Mouse (Mus musculus): ENCODE measurements at regions not wholly inside any gene's neighbourhood (a gene's known extent, or its start where the extent isn't known, plus 50 kb on each side); places are given as distances from the start of the nearest gene placed in this dataset.

DNA sequence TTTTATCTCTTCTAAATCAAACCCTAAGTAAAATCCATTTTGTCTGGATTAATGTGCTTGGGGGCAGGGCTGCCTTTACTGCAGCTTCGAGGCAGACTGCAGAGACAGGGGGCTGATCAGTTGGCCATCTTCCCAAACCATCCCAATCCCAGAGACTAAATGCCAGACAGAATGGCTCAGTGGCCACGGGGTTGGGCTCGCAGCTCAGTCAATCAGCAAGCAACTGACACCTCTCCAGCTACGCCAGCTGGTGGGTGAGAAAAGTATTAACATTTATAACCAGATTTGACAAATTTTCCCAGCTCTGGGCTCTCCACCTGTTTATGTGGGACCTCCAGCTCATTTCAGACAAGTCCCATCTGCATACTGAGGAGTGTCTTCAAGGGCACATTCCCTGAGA lies 220.7 kb downstream of the Fam76b start:
- ATAC-seq (ENCODE audit: low FRiP score) (no peak), DNase-seq (ENCODE audit: low spot score) (peak; percentile 38)
- Histone ChIP-seq H3K9me3 (ENCODE audit: low read length) (no peaks in the 10 kb centered on the region), H3K27me3 (ENCODE audit: insufficient read depth, low read length) (no peaks in the 10 kb centered on the region), H3K4me2 (ENCODE audit: low read depth, low read length, poor library complexity, severe bottlenecking) (no peak overlapping the region), H3K4me3 (ENCODE audit: low read depth, low read length) (no peak overlapping the region), H3K27ac (ENCODE audit: low read depth, low read length) (no peak overlapping the region), H3K36me3 (ENCODE audit: insufficient read depth, low read length) (no peaks in the 10 kb centered on the region), H3K9ac (replicated peaks; ENCODE audit: low read length, poor library complexity, severe bottlenecking) (no peak overlapping the region), H3K4me1 (ENCODE audit: insufficient read depth, low read length) (no peaks in the 10 kb centered on the region)
- WGBS: 68% methylated on average over 4 of the region's 4 CpGs
- TF ChIP-seq CTCF (IDR thresholded peaks at IDR 0.05): no peak

GRCm38 (mm10) chr9:14053704-14054103 lies 221.2 kb upstream of the Sesn3 start:
- H3K36me3 ChIP-seq (ENCODE audit: insufficient read depth, low read length): no peaks in the 10 kb centered on the region
- 46% methylated on average over 2 of the region's 2 CpGs for WGBS
- ATAC-seq (ENCODE audit: low FRiP score) (no peak), DNase-seq (ENCODE audit: low spot score) (no peak)
- no peak overlapping the region for H3K9ac ChIP-seq (replicated peaks; ENCODE audit: low read length, poor library complexity, severe bottlenecking)
- H3K4me1 ChIP-seq (ENCODE audit: insufficient read depth, low read length): peaks cover 2% of the 10 kb centered on the region; the same call in 1 of the 2 replicates
- no peaks in the 10 kb centered on the region for H3K27me3 ChIP-seq (ENCODE audit: insufficient read depth, low read length)
- no peak overlapping the region for H3K27ac ChIP-seq (ENCODE audit: low read depth, low read length)
- H3K4me3 ChIP-seq (ENCODE audit: low read depth, low read length): no peak overlapping the region
- no peak for TF ChIP-seq CTCF (IDR thresholded peaks at IDR 0.05)
- no peaks in the 10 kb centered on the region for H3K9me3 ChIP-seq (ENCODE audit: low read length)
- no peak overlapping the region for H3K4me2 ChIP-seq (ENCODE audit: low read depth, low read length, poor library complexity, severe bottlenecking)

- ATAC-seq (ENCODE audit: low FRiP score) (no peak), DNase-seq (ENCODE audit: low spot score) (no peak)
- no peaks in the 10 kb centered on the region for H3K9me3 ChIP-seq (ENCODE audit: low read length)
- no peak overlapping the region for H3K9ac ChIP-seq (replicated peaks; ENCODE audit: low read length, poor library complexity, severe bottlenecking)
- no peaks in the 10 kb centered on the region for H3K36me3 ChIP-seq (ENCODE audit: insufficient read depth, low read length)
- no peak overlapping the region for H3K4me3 ChIP-seq (ENCODE audit: low read depth, low read length)
- WGBS: 89% methylated on average over 10 of the region's 10 CpGs
- peaks cover 8% of the 10 kb centered on the region; the same call in 1 of the 2 replicates for H3K4me1 ChIP-seq (ENCODE audit: insufficient read depth, low read length)
- no peaks in the 10 kb centered on the region for H3K27me3 ChIP-seq (ENCODE audit: insufficient read depth, low read length)
- H3K27ac ChIP-seq (ENCODE audit: low read depth, low read length): no peak overlapping the region
- H3K4me2 ChIP-seq (ENCODE audit: low read depth, low read length, poor library complexity, severe bottlenecking): no peak overlapping the region
- no peak for TF ChIP-seq CTCF (IDR thresholded peaks at IDR 0.05)
Measured at GRCm38 (mm10) chr9:14056410-14057172, 218.3 kb upstream of the Sesn3 start.

- peak; percentile 18 for DNase-seq (ENCODE audit: low spot score)
- TF ChIP-seq CTCF (IDR thresholded peaks at IDR 0.05): no peak
Measured at GRCm38 (mm10) chr9:14058592-14059227, 216.2 kb upstream of the Sesn3 start.

DNA sequence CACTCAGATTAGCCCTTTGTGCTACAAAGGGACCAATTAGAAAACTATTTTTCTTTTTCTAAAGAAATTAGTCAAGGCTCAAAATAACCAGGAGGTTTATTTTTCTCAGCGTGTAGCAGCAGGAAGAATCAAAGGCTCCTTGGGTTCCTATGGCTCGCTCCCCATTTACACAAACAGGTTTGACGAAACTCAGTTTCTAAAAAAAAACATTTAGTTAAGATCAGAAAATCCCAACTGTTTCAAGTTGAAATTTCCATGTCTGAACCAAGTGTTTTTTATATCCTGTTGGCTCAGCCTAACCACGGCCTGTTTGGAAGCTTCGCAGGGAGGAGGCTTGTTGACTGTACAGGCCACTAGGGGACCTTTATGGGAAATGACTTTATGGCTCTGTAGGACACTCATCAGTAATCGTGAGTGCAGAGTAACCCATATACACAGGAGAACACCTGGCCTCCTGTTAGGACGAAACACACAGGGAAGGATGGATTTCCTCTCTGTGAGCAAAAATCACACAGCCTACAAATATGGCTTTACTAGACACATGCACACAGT lies 215.6 kb upstream of the Sesn3 start:
- DNase-seq (ENCODE audit: low spot score): peak; percentile 22
- H3K27ac ChIP-seq (ENCODE audit: low read depth, low read length): no peak overlapping the region
- no peaks in the 10 kb centered on the region for H3K9me3 ChIP-seq (ENCODE audit: low read length)
- peak; percentile 47 for TF ChIP-seq CTCF (IDR thresholded peaks at IDR 0.05)
- H3K36me3 ChIP-seq (ENCODE audit: insufficient read depth, low read length): no peaks in the 10 kb centered on the region
- H3K27me3 ChIP-seq (ENCODE audit: insufficient read depth, low read length): no peaks in the 10 kb centered on the region
- H3K4me3 ChIP-seq (ENCODE audit: low read depth, low read length): no peak overlapping the region
- H3K4me2 ChIP-seq (ENCODE audit: low read depth, low read length, poor library complexity, severe bottlenecking): no peak overlapping the region
- ATAC-seq (ENCODE audit: low FRiP score): no peak
- no peak overlapping the region for H3K9ac ChIP-seq (replicated peaks; ENCODE audit: low read length, poor library complexity, severe bottlenecking)
- H3K4me1 ChIP-seq (ENCODE audit: insufficient read depth, low read length): peaks cover 8% of the 10 kb centered on the region; the same call in 1 of the 2 replicates
- 31% methylated on average over 7 of the region's 7 CpGs for WGBS

More at GRCm38 (mm10) chr9:14058592-14059227, 216.2 kb upstream of the Sesn3 start:
- H3K36me3 ChIP-seq (ENCODE audit: insufficient read depth, low read length): no peaks in the 10 kb centered on the region
- H3K27me3 ChIP-seq (ENCODE audit: insufficient read depth, low read length): no peaks in the 10 kb centered on the region
- WGBS: 11% methylated on average over 5 of the region's 5 CpGs
- no peak overlapping the region for H3K9ac ChIP-seq (replicated peaks; ENCODE audit: low read length, poor library complexity, severe bottlenecking)
- peak; percentile 66; the same call in 1 of the 2 replicates for ATAC-seq (ENCODE audit: low FRiP score)
- H3K4me2 ChIP-seq (ENCODE audit: low read depth, low read length, poor library complexity, severe bottlenecking): no peak overlapping the region
- H3K27ac ChIP-seq (ENCODE audit: low read depth, low read length): peak overlapping the region; percentile 18; the same call in 1 of the 2 replicates
- no peak overlapping the region for H3K4me3 ChIP-seq (ENCODE audit: low read depth, low read length)
- no peaks in the 10 kb centered on the region for H3K9me3 ChIP-seq (ENCODE audit: low read length)
- peaks cover 8% of the 10 kb centered on the region; the same call in 1 of the 2 replicates for H3K4me1 ChIP-seq (ENCODE audit: insufficient read depth, low read length)

DNA sequence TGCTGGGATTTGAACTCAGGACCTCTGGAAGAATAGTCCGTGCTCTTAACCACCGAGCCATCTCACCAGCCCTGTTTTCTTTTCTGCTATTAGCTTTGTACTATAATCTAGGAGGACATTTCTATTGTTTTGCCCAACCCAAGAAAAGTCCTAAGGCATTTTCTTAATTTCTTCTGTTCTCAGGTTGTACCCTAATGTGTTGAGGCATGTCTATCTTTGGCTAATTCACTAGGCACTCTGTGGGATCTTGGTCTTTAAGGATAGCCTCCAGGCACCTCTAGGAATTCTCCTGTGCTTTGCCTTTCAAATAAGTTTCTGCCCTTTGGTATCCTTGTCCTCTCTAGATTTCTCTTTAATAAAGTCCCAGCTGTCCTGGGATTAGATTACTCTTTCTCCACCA lies 214.6 kb upstream of the Sesn3 start:
- H3K4me3 ChIP-seq (ENCODE audit: low read depth, low read length): no peak overlapping the region
- H3K27me3 ChIP-seq (ENCODE audit: insufficient read depth, low read length): no peaks in the 10 kb centered on the region
- H3K9me3 ChIP-seq (ENCODE audit: low read length): no peaks in the 10 kb centered on the region
- 95% methylated on average over 2 of the region's 2 CpGs for WGBS
- DNase-seq (ENCODE audit: low spot score) (no peak), ATAC-seq (ENCODE audit: low FRiP score) (no peak)
- no peak overlapping the region for H3K27ac ChIP-seq (ENCODE audit: low read depth, low read length)
- no peak overlapping the region for H3K9ac ChIP-seq (replicated peaks; ENCODE audit: low read length, poor library complexity, severe bottlenecking)
- peaks cover 8% of the 10 kb centered on the region; the same call in 1 of the 2 replicates for H3K4me1 ChIP-seq (ENCODE audit: insufficient read depth, low read length)
- TF ChIP-seq CTCF (IDR thresholded peaks at IDR 0.05): no peak
- H3K36me3 ChIP-seq (ENCODE audit: insufficient read depth, low read length): no peaks in the 10 kb centered on the region
- H3K4me2 ChIP-seq (ENCODE audit: low read depth, low read length, poor library complexity, severe bottlenecking): no peak overlapping the region
